Mouse (Mus musculus): ENCODE data around the gene Icos. TPM values are rescaled to one million over a fixed set of nuclear protein-coding genes. Genes with fewer than 3 reads are reported as not detected.
A peak's percentile ranks its signal among the peaks of the same experiment; 100 is the strongest.

Gene Icos
- 0.05 TPM in 1 of 2 replicates, not detected in the other for polyA plus RNA-seq (2015; fragmentation: Nextera tagmentation; extraction: Ambion mirVana)

DNA sequence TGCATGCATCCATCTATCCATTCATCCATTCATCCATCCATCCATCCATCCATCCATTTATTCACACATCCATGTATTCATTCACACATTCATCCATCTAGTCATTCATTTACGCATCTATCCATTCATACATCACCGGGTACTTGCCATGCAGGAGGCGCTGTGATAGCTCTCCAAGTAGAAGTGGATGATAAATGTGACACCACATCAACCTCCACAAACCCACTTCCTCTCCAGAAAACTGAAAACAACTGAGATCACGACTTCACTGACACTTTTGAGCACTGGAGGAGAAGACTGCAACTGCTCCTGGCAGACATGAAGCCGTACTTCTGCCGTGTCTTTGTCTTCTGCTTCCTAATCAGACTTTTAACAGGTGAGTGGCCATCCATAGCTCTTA lies at the start of gene Icos:
Gene Icos (plus strand): TSS at position 287 of the 400 bp plus-strand sequence.
- H3K27ac ChIP-seq (ENCODE audit: low read length) = no peak within 1 kb of the TSS
- ATAC-seq = no peak
- WGBS = 88% methylated on average over 6 of the region's 6 CpGs

DNA sequence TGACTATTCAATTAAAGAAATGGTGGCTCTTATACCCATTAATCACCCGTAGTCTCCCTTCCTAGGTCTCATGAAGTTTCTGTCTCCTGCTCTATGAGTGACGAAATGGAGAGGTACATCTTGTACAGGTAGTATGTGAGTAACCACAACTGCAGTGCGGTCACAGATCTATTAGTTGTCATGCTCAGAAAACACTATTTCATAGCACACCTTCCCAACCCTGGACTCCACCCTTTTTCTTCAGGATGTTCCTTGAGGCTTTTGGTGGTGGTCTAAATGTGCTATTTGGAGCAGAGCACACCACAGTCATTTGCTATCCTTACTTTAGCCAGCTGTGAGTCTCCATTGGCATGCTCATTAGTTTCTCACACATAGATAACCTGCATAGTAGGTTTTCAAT lies 48.7 kb upstream of the Icos start:
- Histone ChIP-seq H3K36me3 (ENCODE audit: control insufficient read depth, insufficient read depth, low read length) (no peaks in the 10 kb centered on the region), H3K4me2 (ENCODE audit: low read length) (no peak overlapping the region), H3K9me3 (replicated peaks; ENCODE audit: control insufficient read depth, low read length, poor library complexity, severe bottlenecking) (no peaks in the 10 kb centered on the region), H3K4me3 (ENCODE audit: low read depth, low read length) (no peak overlapping the region), H3K4me1 (ENCODE audit: control insufficient read depth, insufficient read depth, low read length) (no peaks in the 10 kb centered on the region), H3K9ac (ENCODE audit: low read depth, low read length) (no peak overlapping the region), H3K27ac (ENCODE audit: low read length) (no peak overlapping the region), H3K27me3 (ENCODE audit: control insufficient read depth, insufficient read depth, low read depth, low read length) (no peaks in the 10 kb centered on the region)
- no peak for ATAC-seq
- 98% methylated on average over 3 of the region's 3 CpGs for WGBS

More for the DNA sequence above, at the start of gene Icos:
- Histone ChIP-seq H3K4me2 (ENCODE audit: low read length) (no peak within 1 kb of the TSS), H3K27me3 (ENCODE audit: control insufficient read depth, insufficient read depth, low read depth, low read length) (no peaks in the 10 kb centered on the region), H3K4me1 (ENCODE audit: control insufficient read depth, insufficient read depth, low read length) (no peaks in the 10 kb centered on the region), H3K4me3 (ENCODE audit: low read depth, low read length) (no peak within 1 kb of the TSS), H3K9ac (ENCODE audit: low read depth, low read length) (no peak within 1 kb of the TSS), H3K36me3 (ENCODE audit: control insufficient read depth, insufficient read depth, low read length) (no peaks in the 10 kb centered on the region), H3K9me3 (replicated peaks; ENCODE audit: control insufficient read depth, low read length, poor library complexity, severe bottlenecking) (no peaks in the 10 kb centered on the region)

DNA sequence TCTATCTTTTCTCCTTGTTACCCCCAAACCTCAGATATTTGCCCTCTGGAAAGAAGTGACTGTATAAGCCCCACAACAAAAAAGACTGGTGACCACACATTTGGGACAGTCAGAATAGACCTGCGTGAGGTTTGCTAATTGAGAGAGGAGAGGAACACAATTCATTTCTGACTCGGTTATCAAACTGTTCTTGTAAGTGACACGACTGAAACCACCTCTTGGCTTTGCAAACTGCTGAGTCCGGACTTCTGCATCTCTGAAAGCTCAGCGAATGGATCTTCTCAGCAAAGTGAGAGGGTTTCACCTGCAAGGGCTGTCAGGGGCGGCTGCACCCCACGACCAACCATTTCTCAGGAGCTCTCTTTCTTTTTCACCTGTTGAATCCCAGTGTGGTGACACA lies 47.3 kb upstream of the Icos start:
- H3K4me1 ChIP-seq (ENCODE audit: control insufficient read depth, insufficient read depth, low read length) = no peaks in the 10 kb centered on the region
- no peaks in the 10 kb centered on the region for H3K9me3 ChIP-seq (replicated peaks; ENCODE audit: control insufficient read depth, low read length, poor library complexity, severe bottlenecking)
- 90% methylated on average over 7 of the region's 7 CpGs for WGBS

DNA sequence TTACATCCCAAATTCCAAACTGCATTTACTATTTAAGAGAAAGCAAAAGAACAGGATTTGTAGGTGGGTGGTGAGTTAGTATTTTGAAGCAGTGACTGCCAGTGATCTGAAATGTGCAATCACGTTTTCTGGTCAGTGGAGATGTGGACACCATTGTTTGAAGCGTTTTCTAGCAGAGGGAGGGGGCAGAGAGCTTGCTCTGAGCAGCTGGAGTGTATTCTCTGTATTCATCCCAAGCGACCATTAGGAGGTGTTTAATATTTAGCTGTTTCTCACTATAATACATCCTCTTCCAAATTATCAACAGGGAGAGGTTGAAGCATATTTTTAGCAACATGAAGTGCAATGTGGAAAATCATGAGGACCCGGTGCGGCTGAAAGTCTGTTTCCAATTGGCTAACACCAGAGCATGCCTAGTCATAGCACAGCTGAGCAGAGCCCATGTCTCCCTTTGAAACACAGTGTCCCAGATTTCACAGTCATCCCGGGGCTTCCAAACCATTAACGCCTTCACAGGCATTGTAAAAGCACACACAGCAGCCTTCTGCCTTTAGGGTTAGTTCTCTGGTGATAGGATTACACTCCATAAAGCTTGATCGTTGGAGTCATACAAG lies 41.7 kb upstream of the Icos start:
- H3K9me3 ChIP-seq (replicated peaks; ENCODE audit: control insufficient read depth, low read length, poor library complexity, severe bottlenecking) = no peaks in the 10 kb centered on the region
- H3K27me3 ChIP-seq (ENCODE audit: control insufficient read depth, insufficient read depth, low read depth, low read length) = no peaks in the 10 kb centered on the region
- ATAC-seq = peak; percentile 92
- WGBS = 37% methylated on average over 8 of the region's 8 CpGs
- H3K4me2 ChIP-seq (ENCODE audit: low read length) = peak overlapping the region; percentile 37
- no peak overlapping the region; the same call in 1 of the 2 replicates for H3K9ac ChIP-seq (ENCODE audit: low read depth, low read length)
- no peaks in the 10 kb centered on the region for H3K36me3 ChIP-seq (ENCODE audit: control insufficient read depth, insufficient read depth, low read length)
- H3K4me1 ChIP-seq (ENCODE audit: control insufficient read depth, insufficient read depth, low read length) = 0 out of 2 replicates have a peak, but pooled peaks cover 4% of the 10 kb centered on the region
- H3K27ac ChIP-seq (ENCODE audit: low read length) = peak overlapping the region; percentile 62
- no peak overlapping the region for H3K4me3 ChIP-seq (ENCODE audit: low read depth, low read length)

More for the DNA sequence above, 47.3 kb upstream of the Icos start:
- Histone ChIP-seq H3K36me3 (ENCODE audit: control insufficient read depth, insufficient read depth, low read length) (no peaks in the 10 kb centered on the region), H3K27ac (ENCODE audit: low read length) (no peak overlapping the region), H3K9ac (ENCODE audit: low read depth, low read length) (no peak overlapping the region), H3K27me3 (ENCODE audit: control insufficient read depth, insufficient read depth, low read depth, low read length) (no peaks in the 10 kb centered on the region), H3K4me3 (ENCODE audit: low read depth, low read length) (no peak overlapping the region), H3K4me2 (ENCODE audit: low read length) (no peak overlapping the region)
- ATAC-seq = no peak

DNA sequence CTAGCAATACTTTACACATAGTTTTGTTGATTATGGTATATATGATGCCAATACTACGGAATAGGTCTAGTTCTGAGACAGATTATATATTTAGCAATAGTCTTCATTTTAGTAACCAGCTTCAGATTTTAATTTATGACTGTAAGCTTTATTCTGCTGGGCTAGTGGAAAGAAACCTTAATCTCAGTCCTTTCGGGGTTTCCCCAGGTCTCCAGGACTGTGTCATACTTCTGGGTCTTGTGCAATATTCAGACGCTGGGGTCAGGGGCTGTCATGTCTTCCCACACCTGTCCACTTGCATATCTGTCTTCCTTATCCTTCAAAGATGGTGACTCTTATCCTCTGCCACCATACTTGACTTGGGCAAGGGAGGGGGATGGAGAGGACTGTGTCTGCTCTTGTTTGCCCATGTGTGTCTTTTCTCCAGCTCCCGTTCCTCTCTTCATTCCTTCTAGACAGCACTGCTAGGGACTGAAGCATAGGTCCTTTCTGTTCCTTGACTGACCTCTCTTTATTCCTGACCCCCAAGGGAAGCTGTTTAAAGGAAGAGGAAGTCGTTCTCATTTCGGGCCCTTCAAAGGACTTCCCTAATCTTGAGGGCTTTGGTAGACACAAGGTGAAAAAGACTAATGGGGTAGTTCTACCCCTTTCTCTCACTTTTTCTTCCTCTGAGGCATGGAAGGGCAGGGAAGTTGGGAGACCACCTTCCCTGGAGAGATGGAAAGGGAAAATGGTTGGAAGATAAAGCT lies 40.6 kb upstream of the Icos start:
- no peak for ATAC-seq
- H3K9ac ChIP-seq (ENCODE audit: low read depth, low read length) = no peak overlapping the region
- WGBS = 80% methylated on average over 6 of the region's 6 CpGs

DNA sequence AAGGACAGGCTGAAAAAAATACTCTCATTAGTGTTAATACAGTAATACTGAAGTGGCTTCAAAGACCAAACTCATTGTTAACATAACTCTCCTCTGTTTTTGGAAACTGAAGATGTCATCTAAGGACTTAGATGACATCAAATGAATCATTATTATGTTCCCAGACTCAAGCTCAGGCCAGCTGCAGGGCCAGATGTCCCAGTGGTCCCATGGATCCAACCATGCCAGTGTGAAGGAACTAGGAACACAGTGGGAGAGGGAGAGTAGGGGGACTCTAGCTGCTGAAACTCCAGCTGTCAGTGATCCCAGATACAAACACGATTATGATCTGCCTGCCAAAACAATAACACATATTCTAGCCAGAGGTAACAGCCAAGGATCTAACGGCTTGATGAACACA lies 39.5 kb upstream of the Icos start:
- Histone ChIP-seq H3K4me3 (ENCODE audit: low read depth, low read length) (no peak overlapping the region), H3K4me1 (ENCODE audit: control insufficient read depth, insufficient read depth, low read length) (0 out of 2 replicates have a peak, but pooled peaks cover 4% of the 10 kb centered on the region), H3K27ac (ENCODE audit: low read length) (no peak overlapping the region), H3K9ac (ENCODE audit: low read depth, low read length) (no peak overlapping the region), H3K27me3 (ENCODE audit: control insufficient read depth, insufficient read depth, low read depth, low read length) (no peaks in the 10 kb centered on the region), H3K36me3 (ENCODE audit: control insufficient read depth, insufficient read depth, low read length) (no peaks in the 10 kb centered on the region), H3K9me3 (replicated peaks; ENCODE audit: control insufficient read depth, low read length, poor library complexity, severe bottlenecking) (no peaks in the 10 kb centered on the region), H3K4me2 (ENCODE audit: low read length) (no peak overlapping the region)
- 92% methylated on average over 2 of the region's 2 CpGs for WGBS
- ATAC-seq = no peak

More for the DNA sequence above, 40.6 kb upstream of the Icos start:
- H3K27ac ChIP-seq (ENCODE audit: low read length) = no peak overlapping the region
- H3K9me3 ChIP-seq (replicated peaks; ENCODE audit: control insufficient read depth, low read length, poor library complexity, severe bottlenecking) = no peaks in the 10 kb centered on the region
- no peaks in the 10 kb centered on the region for H3K27me3 ChIP-seq (ENCODE audit: control insufficient read depth, insufficient read depth, low read depth, low read length)
- H3K4me1 ChIP-seq (ENCODE audit: control insufficient read depth, insufficient read depth, low read length) = 0 out of 2 replicates have a peak, but pooled peaks cover 4% of the 10 kb centered on the region
- H3K36me3 ChIP-seq (ENCODE audit: control insufficient read depth, insufficient read depth, low read length) = no peaks in the 10 kb centered on the region
- H3K4me3 ChIP-seq (ENCODE audit: low read depth, low read length) = no peak overlapping the region
- H3K4me2 ChIP-seq (ENCODE audit: low read length) = no peak overlapping the region

DNA sequence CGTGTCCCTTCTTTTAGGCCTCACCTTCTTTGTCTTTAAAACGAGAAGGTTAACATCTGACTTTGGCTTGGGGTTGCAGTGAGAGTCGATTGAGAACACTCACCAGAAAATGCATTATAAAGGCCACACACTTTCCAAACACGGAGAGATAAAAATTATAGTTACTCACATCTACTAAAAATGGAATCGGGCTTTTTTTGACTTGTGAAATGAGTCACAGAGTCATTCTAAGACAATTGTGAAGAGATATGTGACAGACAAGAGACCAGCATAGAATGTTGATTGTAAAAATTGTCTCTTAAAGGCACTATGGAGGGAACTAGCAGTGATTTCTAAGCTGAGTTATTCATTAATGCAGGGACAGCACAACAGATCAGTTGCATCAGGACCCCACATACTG lies 38.8 kb upstream of the Icos start:
- Histone ChIP-seq H3K4me1 (ENCODE audit: control insufficient read depth, insufficient read depth, low read length) (0 out of 2 replicates have a peak, but pooled peaks cover 4% of the 10 kb centered on the region), H3K9ac (ENCODE audit: low read depth, low read length) (no peak overlapping the region), H3K4me3 (ENCODE audit: low read depth, low read length) (no peak overlapping the region), H3K4me2 (ENCODE audit: low read length) (no peak overlapping the region), H3K27me3 (ENCODE audit: control insufficient read depth, insufficient read depth, low read depth, low read length) (no peaks in the 10 kb centered on the region), H3K36me3 (ENCODE audit: control insufficient read depth, insufficient read depth, low read length) (no peaks in the 10 kb centered on the region), H3K9me3 (replicated peaks; ENCODE audit: control insufficient read depth, low read length, poor library complexity, severe bottlenecking) (no peaks in the 10 kb centered on the region), H3K27ac (ENCODE audit: low read length) (no peak overlapping the region)
- no peak for ATAC-seq
- 88% methylated on average over 5 of the region's 5 CpGs for WGBS

DNA sequence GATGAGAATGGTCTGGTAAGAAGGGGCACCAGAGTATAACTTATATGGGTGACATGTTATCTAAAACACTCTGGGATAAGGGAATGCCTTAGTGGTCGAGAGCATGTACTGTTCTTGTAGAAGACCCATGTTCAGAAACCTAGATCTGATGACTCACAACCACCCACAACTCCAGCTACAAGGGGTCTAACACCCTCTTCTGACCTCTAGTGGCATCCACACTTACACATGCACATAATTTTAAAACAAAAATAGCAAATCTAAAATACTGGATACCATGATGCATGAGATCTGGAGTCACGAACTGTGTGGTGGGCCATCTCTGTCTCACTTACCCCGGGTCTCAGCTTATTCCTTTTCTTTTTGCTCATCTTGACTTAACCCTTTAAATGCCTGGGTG lies 37.7 kb upstream of the Icos start:
- H3K9ac ChIP-seq (ENCODE audit: low read depth, low read length) = no peak overlapping the region
- H3K27me3 ChIP-seq (ENCODE audit: control insufficient read depth, insufficient read depth, low read depth, low read length) = no peaks in the 10 kb centered on the region
- ATAC-seq = no peak
- H3K36me3 ChIP-seq (ENCODE audit: control insufficient read depth, insufficient read depth, low read length) = no peaks in the 10 kb centered on the region
- H3K4me2 ChIP-seq (ENCODE audit: low read length) = no peak overlapping the region
- no peak overlapping the region for H3K27ac ChIP-seq (ENCODE audit: low read length)
- no peaks in the 10 kb centered on the region for H3K9me3 ChIP-seq (replicated peaks; ENCODE audit: control insufficient read depth, low read length, poor library complexity, severe bottlenecking)
- H3K4me1 ChIP-seq (ENCODE audit: control insufficient read depth, insufficient read depth, low read length) = 0 out of 2 replicates have a peak, but pooled peaks cover 4% of the 10 kb centered on the region
- no peak overlapping the region for H3K4me3 ChIP-seq (ENCODE audit: low read depth, low read length)
- whole genome bisulfite sequencing = 80% methylated on average over 3 of the region's 3 CpGs

DNA sequence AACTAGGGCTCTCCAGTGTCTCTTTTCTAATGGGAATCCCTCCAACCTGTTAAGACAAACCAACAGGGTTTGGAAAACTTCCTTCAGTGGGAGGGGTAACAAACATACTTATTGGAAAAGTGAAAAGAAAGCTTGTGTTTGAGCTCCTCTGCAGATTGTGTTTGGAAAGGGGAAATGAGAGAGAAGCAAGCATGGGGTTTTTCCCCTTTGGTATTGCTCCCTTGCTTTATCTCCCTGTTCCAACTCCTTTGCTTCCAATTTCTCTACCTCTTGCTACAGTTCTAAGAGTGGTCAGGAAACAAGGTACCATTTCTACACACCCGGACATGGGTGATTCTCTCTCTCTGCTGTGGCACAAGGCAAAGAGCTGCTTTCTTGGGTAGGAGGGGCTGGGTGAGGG lies 37.1 kb upstream of the Icos start:
- Histone ChIP-seq H3K9me3 (replicated peaks; ENCODE audit: control insufficient read depth, low read length, poor library complexity, severe bottlenecking) (no peaks in the 10 kb centered on the region), H3K27ac (ENCODE audit: low read length) (no peak overlapping the region), H3K9ac (ENCODE audit: low read depth, low read length) (no peak overlapping the region), H3K27me3 (ENCODE audit: control insufficient read depth, insufficient read depth, low read depth, low read length) (no peaks in the 10 kb centered on the region), H3K4me1 (ENCODE audit: control insufficient read depth, insufficient read depth, low read length) (0 out of 2 replicates have a peak, but pooled peaks cover 4% of the 10 kb centered on the region), H3K4me2 (ENCODE audit: low read length) (no peak overlapping the region), H3K36me3 (ENCODE audit: control insufficient read depth, insufficient read depth, low read length) (no peaks in the 10 kb centered on the region), H3K4me3 (ENCODE audit: low read depth, low read length) (no peak overlapping the region)
- WGBS = 94% methylated on average over 1 of the region's 1 CpGs
- ATAC-seq = no peak
